Mouse (Mus musculus): Measurements from ENCODE around the gene Mto1. TPM values are rescaled to one million over a fixed set of nuclear protein-coding genes. Genes with fewer than 3 reads are reported as not detected.

Gene Mto1
- total and polyA plus RNA-seq, 3 experiments, result 13.8 to 22.9 (median 22.5) TPM

GRCm38 (mm10) chr9:78451382-78451781 lies 3.4 kb downstream of the Mto1 start:
- Histone ChIP-seq H3K36me3 (replicated peaks in 1 of 2; ENCODE audit: control insufficient read depth in 1 of 2, insufficient read depth in 1 of 2, low read length in 1 of 2) (peaks cover 31 to 59% of the 10 kb centered on the region in 2 experiments), H3K9me3 (replicated peaks; ENCODE audit: low read length) (no peaks in the 10 kb centered on the region), H3K4me2 (ENCODE audit: insufficient read depth, low read depth, poor library complexity, severe bottlenecking) (no peak overlapping the region), H3K4me1 (ENCODE audit: control insufficient read depth in 1 of 2, insufficient read depth in 2 of 2) (peaks cover 7 to 25% of the 10 kb centered on the region in 2 experiments), H3K9ac (ENCODE audit: insufficient read depth, low read depth) (no peak overlapping the region), H3K79me2 (replicated peaks; ENCODE audit: control insufficient read depth, extremely low read depth, insufficient read depth, poor library complexity, severe bottlenecking) (no peaks in the 10 kb centered on the region), H3K4me3 (replicated peaks in 1 of 3; ENCODE audit: low read depth in 2 of 3, low read length in 2 of 3, poor library complexity in 1 of 3) (no peak overlapping the region), H3K27ac (ENCODE audit: insufficient read depth, low read depth) (no peak overlapping the region), H3K27me3 (replicated peaks) (peaks cover 11% of the 10 kb centered on the region)
- DNase-seq (ENCODE audit: extremely low read depth), result no peak
- dilution Hi-C loops (cut with MboI; ENCODE audit: extremely low pct_ligation_motif_present, extremely low pct_unique_long_range_greater_than_20kb, low sequenced_read_pairs) (no loop called here), in situ Hi-C loops (cut with MboI; ENCODE audit: low pct_ligation_motif_present, low pct_unique_long_range_greater_than_20kb, low sequenced_read_pairs) (no loop called here)
- TF ChIP-seq ETS1 (conservative IDR thresholded peaks at IDR 0.05; ENCODE audit: low read depth, low read length) (no peak), NRF1 (IDR thresholded peaks at IDR 0.05; ENCODE audit: low read depth, low read length) (no peak), IRF4 (IDR thresholded peaks at IDR 0.05; ENCODE audit: low read depth, low read length) (no peak), TBP (conservative IDR thresholded peaks at IDR 0.05; ENCODE audit: low read depth, low read length) (no peak), ZKSCAN1 (IDR thresholded peaks at IDR 0.05; ENCODE audit: borderline replicate concordance, low read depth, low read length) (no peak), BHLHE40 (IDR thresholded peaks at IDR 0.05; ENCODE audit: low read depth, low read length) (no peak), JUN (IDR thresholded peaks at IDR 0.05; ENCODE audit: insufficient read depth, low read depth, low read length) (no peak), GABPA (IDR thresholded peaks at IDR 0.05; ENCODE audit: insufficient replicate concordance, low read depth, low read length) (no peak), TCF12 (IDR thresholded peaks at IDR 0.05; ENCODE audit: low read depth, low read length) (no peak), HCFC1 (IDR thresholded peaks at IDR 0.05; ENCODE audit: low read depth, low read length) (no peak), CHD1 (IDR thresholded peaks at IDR 0.05; ENCODE audit: low read depth, low read length) (no peak), RAD21 (IDR thresholded peaks at IDR 0.05; ENCODE audit: low read depth, low read length) (no peak), NELFE (IDR thresholded peaks at IDR 0.05; ENCODE audit: low read depth, low read length) (no peak), ZNF384 (IDR thresholded peaks at IDR 0.05; ENCODE audit: low read depth, low read length) (no peak), MAX (IDR thresholded peaks at IDR 0.05; ENCODE audit: low read length) (no peak), CTCF (conservative IDR thresholded peaks at IDR 0.05 in 1 of 2, IDR thresholded peaks at IDR 0.05 in 1 of 2; ENCODE audit: low read depth in 2 of 2, low read length in 2 of 2) (no peak), MYC (IDR thresholded peaks at IDR 0.05; ENCODE audit: low read depth, low read length) (no peak), UBTF (IDR thresholded peaks at IDR 0.05; ENCODE audit: low read depth, low read length) (no peak)

- peaks cover 56 to 87% of the 10 kb centered on the region in 2 experiments for H3K36me3 ChIP-seq (replicated peaks in 1 of 2; ENCODE audit: control insufficient read depth in 1 of 2, insufficient read depth in 1 of 2, low read length in 1 of 2)
- peaks cover 0 to 4% of the 10 kb centered on the region in 2 experiments; a peak in 1 of 4 replicates for H3K4me1 ChIP-seq (ENCODE audit: control insufficient read depth in 1 of 2, insufficient read depth in 2 of 2)
- in situ Hi-C loops (cut with MboI; ENCODE audit: low pct_ligation_motif_present, low pct_unique_long_range_greater_than_20kb, low sequenced_read_pairs), result no loop called here
- no peaks in the 10 kb centered on the region for H3K27me3 ChIP-seq (replicated peaks)
- DNase-seq (ENCODE audit: extremely low read depth), result no peak
- no peak overlapping the region for H3K4me2 ChIP-seq (ENCODE audit: insufficient read depth, low read depth, poor library complexity, severe bottlenecking)
- H3K79me2 ChIP-seq (replicated peaks; ENCODE audit: control insufficient read depth, extremely low read depth, insufficient read depth, poor library complexity, severe bottlenecking), result no peaks in the 10 kb centered on the region
- no peak overlapping the region for H3K4me3 ChIP-seq (replicated peaks in 1 of 3; ENCODE audit: low read depth in 2 of 3, low read length in 2 of 3, poor library complexity in 1 of 3)
- no peak overlapping the region for H3K27ac ChIP-seq (ENCODE audit: insufficient read depth, low read depth)
- TF ChIP-seq ETS1 (conservative IDR thresholded peaks at IDR 0.05; ENCODE audit: low read depth, low read length) (no peak), MAX (IDR thresholded peaks at IDR 0.05; ENCODE audit: low read length) (no peak), ZC3H11A (IDR thresholded peaks at IDR 0.05; ENCODE audit: low read depth, low read length) (no peak), MXI1 (IDR thresholded peaks at IDR 0.05; ENCODE audit: low read depth, low read length) (no peak), SMC3 (IDR thresholded peaks at IDR 0.05; ENCODE audit: low read depth, low read length) (no peak), CTCF (conservative IDR thresholded peaks at IDR 0.05 in 1 of 2, IDR thresholded peaks at IDR 0.05 in 1 of 2; ENCODE audit: low read depth in 2 of 2, low read length in 2 of 2) (no peak), ZKSCAN1 (IDR thresholded peaks at IDR 0.05; ENCODE audit: borderline replicate concordance, low read depth, low read length) (no peak), HCFC1 (IDR thresholded peaks at IDR 0.05; ENCODE audit: low read depth, low read length) (no peak), IRF4 (IDR thresholded peaks at IDR 0.05; ENCODE audit: low read depth, low read length) (no peak), CHD1 (IDR thresholded peaks at IDR 0.05; ENCODE audit: low read depth, low read length) (no peak), MEF2A (IDR thresholded peaks at IDR 0.05; ENCODE audit: borderline replicate concordance, low read depth, low read length) (no peak), NRF1 (IDR thresholded peaks at IDR 0.05; ENCODE audit: low read depth, low read length) (no peak), ZNF384 (IDR thresholded peaks at IDR 0.05; ENCODE audit: low read depth, low read length) (no peak), E2F4 (IDR thresholded peaks at IDR 0.05; ENCODE audit: insufficient replicate concordance, low read depth, low read length) (no peak), JUND (conservative IDR thresholded peaks at IDR 0.05; ENCODE audit: low read depth, low read length) (no peak), GABPA (IDR thresholded peaks at IDR 0.05; ENCODE audit: insufficient replicate concordance, low read depth, low read length) (no peak), TBP (conservative IDR thresholded peaks at IDR 0.05; ENCODE audit: low read depth, low read length) (no peak), RCOR1 (conservative IDR thresholded peaks at IDR 0.05; ENCODE audit: low read depth, low read length) (no peak)
- no peak overlapping the region for H3K9ac ChIP-seq (ENCODE audit: insufficient read depth, low read depth)
- dilution Hi-C loops (cut with MboI; ENCODE audit: extremely low pct_ligation_motif_present, extremely low pct_unique_long_range_greater_than_20kb, low sequenced_read_pairs), result no loop called here
- no peaks in the 10 kb centered on the region for H3K9me3 ChIP-seq (replicated peaks; ENCODE audit: low read length)
Measured at GRCm38 (mm10) chr9:78457026-78457425, 9.0 kb downstream of the Mto1 start.
